Mouse (Mus musculus) 3134 (cell line): ENCODE results near the gene Gm42517.

ENCODE experiments used
- DNase-seq: peaks from one replicate; pipeline ENCODE4 v3.0.0-alpha.2; 2011; ENCODE audit warnings: low spot score; ENCODE audit not compliant: insufficient read length; ENCODE audit errors: extremely low read depth

The Gm42517 gene

DNA sequence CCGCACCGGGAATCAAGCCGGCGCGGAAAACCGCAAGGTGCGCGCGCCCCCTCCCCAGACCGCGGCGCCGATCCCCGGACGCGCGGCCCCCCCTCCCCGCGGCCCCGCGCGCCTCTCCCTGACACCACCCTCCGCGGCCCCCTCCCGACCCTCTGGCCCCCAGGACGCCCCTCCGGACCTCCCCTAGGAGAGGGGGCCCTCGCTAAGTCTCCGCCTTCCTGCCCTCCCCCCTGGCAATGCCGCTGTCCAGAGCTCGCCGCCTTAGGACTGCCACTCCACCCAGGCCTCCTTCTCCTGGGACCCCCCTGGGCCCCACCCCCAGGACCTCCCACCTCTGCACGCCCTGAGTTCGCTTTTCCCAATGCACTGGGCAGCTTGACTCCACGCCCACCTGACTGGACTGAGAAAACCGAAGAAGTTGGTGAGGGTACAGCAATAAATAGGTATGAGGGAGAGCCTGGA lies at the start of gene Gm42517:
TSS of gene Gm42517 (minus strand) at position 52 of the 462 bp plus-strand sequence.
- no peak for DNase-seq

DNA sequence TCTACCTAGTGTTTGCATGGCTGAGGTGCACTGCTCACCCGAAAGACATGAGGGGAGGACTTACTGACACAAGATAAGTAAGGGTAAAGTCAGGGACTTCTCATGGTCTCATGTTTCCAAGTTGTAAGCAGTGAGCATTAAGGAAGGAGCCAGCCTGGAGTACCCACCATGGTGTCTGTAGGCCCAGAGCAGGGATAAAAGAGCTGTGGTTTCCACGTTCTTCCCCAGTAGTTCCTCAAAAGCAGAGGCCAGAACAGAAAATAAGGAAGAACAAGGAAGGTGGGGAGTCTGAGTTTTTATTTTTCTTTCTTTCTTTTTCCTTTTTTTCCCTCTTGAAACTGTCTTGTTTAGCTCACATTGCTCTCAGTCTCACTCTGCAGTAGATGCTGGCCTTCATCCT lies 47.0 kb upstream of the Gm42517 start:
- DNase-seq: no peak

DNA sequence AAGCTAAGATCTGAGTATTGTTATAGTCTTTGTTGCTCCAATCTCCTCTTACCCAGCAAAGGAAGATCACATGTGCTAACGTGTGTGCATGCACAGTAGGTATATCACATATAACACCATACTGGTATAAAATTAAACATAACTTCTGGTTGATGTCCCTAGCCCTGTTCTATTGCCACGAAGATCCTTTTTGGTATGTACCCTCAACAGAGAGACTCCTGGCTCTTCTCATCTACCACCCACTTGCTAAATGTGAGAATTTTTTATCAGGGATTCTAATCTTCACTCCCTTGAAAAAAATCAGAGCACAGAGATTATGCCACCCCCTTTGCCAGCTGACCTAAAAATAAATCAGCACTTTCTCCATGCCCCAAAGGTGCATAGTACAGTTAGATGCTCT lies 39.3 kb upstream of the Gm42517 start:
- DNase-seq: no peak

DNA sequence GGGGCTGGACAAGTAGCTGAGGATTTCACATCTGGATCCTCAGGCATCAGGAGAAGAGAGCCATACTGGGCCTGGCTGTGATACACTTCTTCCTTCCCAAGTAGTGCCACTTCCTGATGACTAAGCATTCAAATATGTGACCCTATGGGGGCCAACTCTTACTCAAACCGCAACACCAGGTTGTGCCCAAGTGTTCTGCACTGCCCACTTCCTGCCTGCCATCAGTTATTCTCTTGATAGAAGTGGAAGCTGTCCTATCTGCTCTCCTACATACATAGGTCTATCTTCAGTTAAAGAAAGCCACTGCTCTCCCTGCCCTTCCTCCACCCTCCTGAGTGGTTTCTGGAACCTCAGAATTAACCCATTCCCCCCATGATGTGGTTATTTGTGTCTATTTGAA lies 37.7 kb upstream of the Gm42517 start:
- peak; percentile 59 for DNase-seq

DNA sequence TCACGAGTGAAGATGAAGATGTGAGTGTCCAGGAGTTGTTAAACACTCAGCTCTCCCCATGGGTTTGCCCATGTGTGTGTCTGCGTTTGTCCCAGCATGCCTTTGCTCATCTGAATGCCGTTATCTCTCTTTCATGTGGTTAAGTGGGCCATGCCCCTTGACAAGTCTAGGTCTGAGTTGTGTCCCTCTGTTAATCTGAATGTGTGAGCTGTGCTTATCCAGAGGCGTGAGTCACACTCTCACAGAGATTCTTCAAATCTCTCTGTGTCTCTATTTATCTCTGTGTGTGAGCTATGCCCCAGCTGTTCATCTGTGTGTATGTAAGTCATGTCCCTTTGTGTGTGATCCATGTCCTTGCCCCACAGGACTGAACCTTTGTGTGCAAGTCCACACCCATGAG lies 35.7 kb upstream of the Gm42517 start:
- DNase-seq: no peak

DNA sequence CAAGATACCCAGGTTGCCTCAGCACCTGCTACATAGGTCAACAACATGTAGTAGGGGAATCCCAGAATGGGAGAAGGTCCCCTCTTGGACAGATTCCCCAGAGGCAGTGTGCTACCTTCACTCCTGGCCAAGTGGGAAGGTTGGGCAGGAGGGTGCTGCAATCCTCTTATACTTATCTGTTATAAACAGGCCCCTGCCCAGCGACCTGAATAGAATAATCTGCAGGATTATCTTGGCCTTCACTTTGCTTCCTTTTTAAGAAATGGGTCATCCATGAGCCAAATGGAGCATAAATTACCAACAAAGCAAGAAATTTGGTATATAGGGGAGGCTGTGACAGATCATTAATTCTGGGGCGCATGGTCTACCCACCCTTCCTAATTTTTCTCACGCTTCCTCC lies 22.0 kb upstream of the Gm42517 start:
- no peak for DNase-seq

DNA sequence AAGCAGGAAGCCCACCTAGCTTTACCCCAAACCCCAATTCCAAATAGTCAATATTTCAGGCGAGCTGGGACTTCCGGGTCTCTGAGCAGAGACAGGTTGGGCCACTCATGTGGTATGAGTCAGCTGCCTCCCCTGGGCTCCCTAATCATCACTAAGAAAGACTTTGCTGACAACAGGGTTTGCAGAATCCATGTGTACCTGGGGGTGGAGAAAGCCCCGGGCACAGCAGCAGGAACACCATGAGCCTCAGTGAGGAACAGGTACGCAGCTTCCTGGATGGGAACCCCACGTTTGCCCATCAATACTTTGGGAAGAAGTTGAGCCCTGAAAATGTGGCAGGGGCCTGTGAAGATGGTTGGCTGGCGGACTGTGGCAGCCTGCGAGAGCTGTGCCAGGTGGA lies 20.5 kb upstream of the Gm42517 start, which contains the start of gene Pde6b:
TSS of gene Pde6b (plus strand) at position 191 of the 400 bp plus-strand sequence.
- DNase-seq: no peak

DNA sequence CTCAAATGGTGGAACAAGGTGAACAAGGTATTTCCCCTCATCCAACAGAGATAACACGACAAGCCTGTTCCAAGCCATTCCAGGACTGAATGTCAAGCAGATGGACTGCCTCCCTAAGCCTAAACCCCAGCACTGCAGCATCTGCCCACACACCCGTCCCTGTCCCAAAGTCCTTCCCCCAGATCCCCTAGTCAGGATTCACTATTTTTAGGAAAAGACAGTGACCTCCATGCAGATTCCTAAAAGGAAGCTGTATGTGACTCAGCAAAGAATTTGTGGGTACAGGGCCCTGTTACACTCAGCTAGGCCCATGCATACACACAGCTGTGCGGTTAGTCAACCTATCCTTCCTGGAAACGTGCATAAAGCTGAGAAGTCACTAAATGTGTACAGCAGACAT lies 18.7 kb upstream of the Gm42517 start:
- no peak for DNase-seq

DNA sequence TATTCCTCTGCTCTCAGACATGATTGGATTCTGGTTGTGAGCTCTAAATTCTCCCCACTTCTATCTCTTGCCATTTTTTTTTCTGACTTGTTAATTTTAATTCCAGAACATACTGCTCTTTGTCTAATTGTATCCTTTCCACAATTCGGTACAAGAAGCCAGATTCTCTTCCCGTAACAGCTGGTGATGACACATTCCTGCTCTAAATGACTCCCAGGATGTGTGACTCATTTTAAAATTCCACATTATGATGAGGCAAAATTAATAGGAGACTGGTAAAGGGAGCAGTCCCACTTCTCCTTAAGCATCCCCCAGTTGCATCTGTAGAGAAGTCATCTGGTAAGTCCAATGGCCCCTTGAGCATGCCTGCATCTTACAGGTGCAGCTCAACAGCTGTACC lies 17.9 kb upstream of the Gm42517 start:
- peak; percentile 35 for DNase-seq

DNA sequence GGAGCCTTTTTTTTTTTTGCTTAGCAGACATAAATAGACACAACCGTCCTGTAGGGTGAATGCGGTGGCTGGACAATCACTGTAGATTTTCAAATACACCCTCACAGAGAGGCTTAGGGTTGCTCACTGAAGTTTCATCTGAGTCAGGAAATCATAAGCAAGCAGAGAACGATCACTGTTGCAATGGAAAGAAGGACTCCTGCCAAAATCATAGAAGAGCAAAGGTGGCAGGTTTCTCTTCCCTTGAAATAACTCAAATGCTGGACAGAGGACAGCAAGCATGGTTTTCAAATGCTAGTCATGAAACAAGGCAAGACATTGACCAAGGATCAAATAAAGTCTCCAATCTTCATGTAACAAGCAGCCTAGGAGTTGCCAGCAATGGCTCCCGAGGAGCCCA lies 10.6 kb upstream of the Gm42517 start:
- DNase-seq: no peak

DNA sequence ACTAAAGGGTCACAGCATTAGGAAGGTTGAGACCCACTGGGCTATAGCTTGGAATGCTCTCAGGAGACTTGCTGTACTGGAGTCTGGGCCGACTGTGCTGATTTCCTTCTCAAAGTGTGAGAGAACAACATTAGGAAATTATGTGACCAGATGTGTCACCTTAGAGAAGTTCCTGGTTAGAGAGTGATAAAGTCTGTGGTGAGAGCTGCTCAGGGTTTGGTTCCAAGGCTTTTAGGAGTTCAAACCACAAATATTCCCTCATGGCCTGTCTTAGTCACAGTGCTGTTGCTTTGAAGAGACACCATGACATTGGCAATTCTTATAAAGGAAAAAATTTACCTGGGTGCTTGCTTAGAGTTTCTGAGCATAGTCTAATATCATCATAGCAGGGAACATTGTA lies 8.3 kb upstream of the Gm42517 start:
- peak; percentile 42 for DNase-seq

DNA sequence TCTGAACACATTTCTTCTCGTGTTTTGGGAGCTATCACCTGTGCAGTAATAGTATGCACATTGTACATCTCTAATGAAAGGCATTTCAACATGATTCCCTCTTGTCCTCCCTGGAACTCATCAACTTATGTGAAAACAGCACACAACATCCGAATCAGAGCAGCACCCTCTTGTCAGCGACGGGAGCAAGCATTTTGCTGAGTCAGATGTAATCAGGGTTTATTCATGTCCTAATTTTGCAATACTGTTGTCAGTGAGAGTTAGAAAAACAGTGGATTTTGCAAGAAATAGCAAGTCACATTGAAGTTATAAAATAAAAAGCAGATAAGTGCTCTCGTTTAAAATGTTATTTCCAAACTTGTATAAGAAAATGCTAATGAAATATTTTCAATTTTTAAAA lies 6.4 kb upstream of the Gm42517 start:
- DNase-seq: no peak

DNA sequence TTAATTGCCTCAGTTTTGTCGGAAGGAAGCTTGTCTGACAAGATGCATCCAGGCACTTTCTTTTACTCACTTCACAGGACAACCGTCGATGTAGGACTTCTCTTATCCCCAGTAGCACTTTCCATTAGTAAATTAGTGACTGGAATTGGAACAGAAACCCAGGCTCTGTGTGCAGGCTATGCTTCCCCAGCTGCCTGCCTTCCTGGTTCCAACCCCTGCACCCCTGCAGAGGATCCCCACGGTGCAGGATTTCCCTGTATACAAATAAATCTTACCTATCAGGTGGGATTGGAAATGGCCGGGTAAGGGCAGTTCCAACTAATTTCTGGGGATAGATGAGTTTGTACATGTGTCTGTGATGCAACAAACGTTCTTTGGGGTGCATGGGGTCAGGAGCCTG lies 2.2 kb upstream of the Gm42517 start:
- DNase-seq: no peak

DNA sequence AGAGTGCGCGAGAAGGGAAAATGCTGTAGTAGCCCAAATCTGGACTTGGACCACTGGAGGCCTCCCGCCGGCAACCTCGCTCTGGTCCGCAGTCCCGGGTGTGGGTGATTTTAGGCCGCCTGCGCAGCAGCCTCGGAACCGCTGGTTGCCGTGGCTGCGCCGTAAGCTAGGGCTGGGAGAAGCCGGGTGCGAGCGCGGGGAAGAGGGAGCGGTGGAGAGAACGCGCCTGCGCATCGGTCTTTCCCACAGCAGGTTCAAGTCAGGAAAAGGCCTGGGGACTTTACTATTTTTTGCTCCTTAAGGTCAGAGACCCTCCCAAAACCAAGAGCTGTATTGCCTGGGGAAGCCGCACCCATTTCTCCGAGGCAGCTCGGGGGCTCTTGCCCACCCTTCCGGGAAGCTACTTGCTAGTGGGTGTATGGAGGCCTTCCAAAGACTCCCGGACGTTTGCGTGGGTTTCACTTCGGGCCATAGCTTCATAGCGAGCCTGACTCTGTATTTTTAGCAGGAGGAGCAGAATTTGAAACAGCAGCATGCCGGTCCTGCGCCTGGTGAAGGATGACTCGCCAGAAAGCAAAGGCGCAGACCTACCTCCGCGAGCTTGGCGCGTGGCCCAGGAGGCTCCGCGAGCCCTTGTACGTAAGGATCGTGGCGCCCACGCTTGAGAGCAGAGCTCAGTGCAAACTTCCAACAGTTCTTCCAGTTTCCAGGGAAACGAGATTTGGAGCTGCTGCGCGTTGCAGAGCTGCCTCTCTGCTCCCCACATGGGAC lies 1.3 kb upstream of the Gm42517 start:
- no peak for DNase-seq

DNA sequence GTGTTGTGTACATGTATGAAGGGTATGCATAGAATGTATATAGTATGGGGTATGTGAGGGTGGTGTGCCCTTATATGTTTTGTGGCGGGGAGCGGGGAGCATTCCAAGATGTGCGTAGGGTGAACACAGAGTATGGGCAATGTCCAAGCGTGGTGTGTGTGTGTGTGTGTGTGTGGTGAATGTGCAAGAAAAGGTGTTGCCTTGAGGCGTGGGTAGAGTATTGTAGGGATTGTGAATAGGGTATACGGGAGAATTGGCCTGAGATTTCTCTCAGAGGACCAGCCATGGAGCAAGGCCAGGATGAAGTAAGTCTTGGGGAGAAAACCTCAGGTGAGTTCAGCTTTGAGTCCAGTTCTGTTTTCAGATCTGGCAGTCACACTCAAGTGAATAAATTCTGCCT lies 724 bp upstream of the Gm42517 start:
- no peak for DNase-seq

DNA sequence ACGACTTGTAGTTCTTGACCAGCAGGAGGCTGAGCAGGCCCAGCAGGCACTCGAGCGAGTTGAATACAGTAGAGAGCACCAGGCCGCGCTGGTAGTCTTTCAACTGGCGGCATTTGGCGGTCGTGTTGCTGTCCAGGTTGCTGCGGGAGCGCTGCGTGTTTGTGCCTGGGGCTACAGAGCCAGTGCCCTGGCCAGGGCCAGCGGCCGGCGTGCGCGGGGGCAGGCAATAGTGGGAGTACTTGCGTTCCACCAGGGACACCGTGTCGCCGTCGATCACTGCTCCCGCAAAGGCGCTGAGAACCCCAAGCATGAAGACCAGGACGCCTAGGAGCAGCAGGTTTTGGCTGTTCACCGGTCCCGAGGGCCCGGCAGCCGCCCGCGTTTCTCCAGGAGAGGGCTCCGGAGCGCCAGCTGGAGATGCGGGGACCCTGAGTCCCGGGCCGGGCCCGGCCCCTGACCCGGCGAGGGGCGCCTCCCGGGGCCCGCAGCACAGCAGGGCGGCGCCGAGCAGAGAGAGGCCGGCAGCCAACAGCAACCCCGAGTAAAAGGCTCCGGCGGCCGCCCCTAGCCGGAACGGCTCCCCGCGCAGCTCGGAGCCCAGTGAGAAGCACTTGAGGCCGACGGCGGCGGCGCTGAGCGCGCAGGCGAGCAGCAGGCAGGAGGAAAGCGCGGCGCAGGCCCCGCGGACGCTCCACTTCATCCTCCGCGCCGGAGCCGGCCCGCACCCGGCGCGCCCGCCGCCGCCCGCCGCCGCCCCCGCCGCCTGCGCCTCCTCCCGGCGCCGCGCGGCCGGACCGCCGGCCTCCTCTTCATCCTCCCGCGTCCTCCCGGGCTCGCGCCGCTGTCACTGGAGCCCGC lies 509 bp downstream of the Gm42517 start:
- DNase-seq: no peak

DNA sequence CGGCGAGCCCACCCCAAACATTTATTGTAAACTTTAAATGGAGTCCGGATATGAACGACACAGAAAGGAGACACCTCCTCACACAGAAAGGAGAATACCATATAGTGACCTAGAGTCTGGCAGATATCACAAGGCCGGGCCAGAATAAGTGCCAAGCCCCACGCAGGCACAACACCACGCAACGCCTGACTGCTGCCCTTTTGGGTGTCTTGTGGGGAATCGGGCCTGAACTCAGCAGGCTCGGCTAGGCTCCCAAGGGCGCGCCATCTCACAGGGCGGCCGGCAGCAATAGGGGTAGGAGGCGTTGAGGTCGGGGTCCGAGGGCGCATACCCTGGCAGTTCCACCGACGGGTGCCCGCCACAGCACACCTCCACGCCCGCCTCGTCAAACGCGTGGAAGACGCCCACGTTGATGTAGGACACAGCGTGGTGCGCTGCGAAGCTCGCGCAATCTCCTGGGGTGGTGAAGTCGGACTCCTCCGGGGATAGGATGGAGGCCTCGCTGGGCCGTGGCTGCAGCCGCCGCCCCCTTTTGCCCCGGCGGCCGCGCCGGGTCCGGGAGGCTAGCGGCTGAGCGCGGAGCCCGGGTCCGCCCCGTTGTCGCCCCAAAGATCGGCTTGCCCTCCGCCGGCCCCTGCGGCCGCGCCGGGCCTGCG lies 1.3 kb downstream of the Gm42517 start:
- no peak for DNase-seq

DNA sequence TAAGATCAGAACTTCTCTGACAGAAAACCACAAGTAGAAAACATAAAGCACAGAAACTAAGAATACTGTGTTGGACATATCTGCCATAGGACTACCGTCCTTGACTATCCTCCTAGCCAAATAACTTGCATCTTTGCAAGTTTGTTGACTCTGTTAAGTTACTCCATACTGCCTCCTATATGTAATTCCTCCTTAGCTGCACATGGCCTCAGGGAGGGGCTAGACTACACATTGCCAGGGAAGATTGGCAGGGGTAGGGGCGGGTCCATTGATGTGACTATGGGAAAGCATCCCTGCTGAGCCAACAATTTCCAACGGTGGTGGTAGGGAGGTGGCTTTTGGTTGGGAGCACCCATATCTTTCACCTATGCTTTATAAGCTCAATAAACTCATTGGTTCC lies 5.4 kb downstream of the Gm42517 start:
- DNase-seq: no peak

DNA sequence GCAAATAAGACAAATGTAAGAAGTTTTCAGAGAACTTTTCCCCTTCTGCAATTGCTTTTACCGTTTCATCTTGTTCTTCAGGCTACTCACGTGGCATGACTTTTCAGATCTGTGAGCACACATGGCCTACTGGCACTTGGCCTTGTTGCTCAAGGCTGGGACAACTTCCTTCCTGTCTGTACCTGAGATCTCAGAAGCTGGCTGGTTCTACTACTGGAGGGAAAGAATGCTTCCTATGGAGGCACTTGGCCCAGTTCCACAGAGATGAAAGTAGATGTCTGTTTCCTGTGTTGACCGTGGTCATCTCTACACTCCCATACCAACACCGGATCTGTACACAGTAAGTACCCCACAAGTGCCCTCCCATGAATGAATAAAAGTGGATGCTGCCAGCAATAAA lies 7.5 kb downstream of the Gm42517 start:
- DNase-seq: no peak

DNA sequence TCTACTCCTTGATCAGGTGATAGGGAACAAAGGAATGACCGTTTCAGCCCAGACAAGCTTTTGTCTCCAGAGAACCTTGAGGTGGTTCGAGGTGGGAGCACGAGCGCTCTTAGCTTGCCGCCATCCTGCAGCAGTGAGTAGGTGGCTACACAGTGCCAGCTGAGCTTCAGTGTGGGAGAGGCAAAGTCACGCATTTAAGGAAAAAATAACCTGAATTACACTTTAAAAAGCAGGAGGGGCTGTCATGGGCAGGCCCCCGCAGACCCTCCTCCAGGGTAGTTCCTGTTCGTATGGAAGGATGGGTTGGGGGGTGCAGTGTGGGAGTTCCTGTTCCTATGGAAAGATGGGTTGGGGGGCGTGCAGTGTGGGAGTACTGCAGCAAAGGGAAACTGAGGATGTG lies 8.2 kb downstream of the Gm42517 start:
- DNase-seq: no peak

DNA sequence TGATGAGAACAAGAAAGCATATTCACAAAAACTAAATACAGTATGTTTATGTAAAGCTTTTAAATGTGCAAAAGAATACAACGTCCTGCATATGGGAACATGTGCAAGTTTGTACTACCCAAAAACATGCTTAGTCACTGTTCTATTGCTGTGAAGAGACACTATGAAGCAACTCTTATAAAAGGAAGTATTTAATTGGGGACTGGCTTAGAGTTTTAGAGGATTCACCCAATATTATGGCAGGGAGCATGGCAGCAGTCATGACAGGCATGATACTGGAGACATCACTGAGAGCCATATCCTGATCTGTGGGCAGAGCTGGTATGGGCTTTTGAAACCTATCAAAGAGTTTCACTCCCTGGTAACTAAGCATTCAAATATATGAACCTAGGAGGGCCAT lies 9.9 kb downstream of the Gm42517 start:
- DNase-seq: no peak
